Mouse (Mus musculus) CH12.LX (cell line): ENCODE data around the gene Mtfr2. TPM values are rescaled to one million over a fixed set of nuclear protein-coding genes. Genes with fewer than 3 reads are reported as not detected.

ENCODE experiments used
- DNase-seq: peaks from one replicate; pipeline ENCODE4 v3.0.0-alpha.2; 2013; ENCODE audit errors: extremely low read depth
- H3K27ac ChIP-seq: 2 replicates; pipeline ENCODE4 v1.5.1; 2012; ENCODE audit warnings: low read depth, mild to moderate bottlenecking, control low read depth, moderate library complexity; ENCODE audit not compliant: insufficient read depth
- H3K27me3 ChIP-seq: replicated peaks from 2 replicates; pipeline ENCODE3; 2012; ENCODE audit warnings: inconsistent platforms
- H3K36me3 ChIP-seq, 2 experiments: replicated peaks in 1 of 2; 2 replicates each; pipeline versions ENCODE3 to v1.6.1; 2012; ENCODE audit warnings: inconsistent platforms in 1 of 2, low read length in 1 of 2, mild to moderate bottlenecking in 1 of 2, mixed read lengths in 1 of 2, moderate library complexity in 1 of 2; ENCODE audit not compliant: control insufficient read depth in 1 of 2, insufficient read depth in 1 of 2
- H3K4me1 ChIP-seq, 2 experiments: 2 replicates each; pipeline ENCODE4 v1.6.1; 2012; ENCODE audit warnings: inconsistent platforms in 1 of 2, moderate library complexity in 1 of 2; ENCODE audit not compliant: insufficient read depth in 2 of 2, control insufficient read depth in 1 of 2
- H3K4me2 ChIP-seq: 2 replicates; pipeline ENCODE4 v1.6.1; 2012; ENCODE audit warnings: low read depth, mild to moderate bottlenecking, control low read depth; ENCODE audit not compliant: poor library complexity, insufficient read depth, severe bottlenecking
- H3K4me3 ChIP-seq, 3 experiments: fragments of 150-350 bp in 1 of 3; sonication (generic) in 1 of 3; replicated peaks in 1 of 3; 2 replicates each; pipeline versions ENCODE3 to v1.5.1; 2011 to 2012; ENCODE audit warnings: low read depth in 2 of 3, low read length in 2 of 3, mild to moderate bottlenecking in 2 of 3, moderate library complexity in 2 of 3, control low read depth in 1 of 3, improper control_type of control experiment in 1 of 3, inconsistent platforms in 1 of 3, mixed read lengths in 1 of 3; ENCODE audit not compliant: poor library complexity in 1 of 3
- H3K79me2 ChIP-seq: replicated peaks from 2 replicates; pipeline ENCODE4 v1.6.1; 2012; ENCODE audit warnings: mild to moderate bottlenecking, moderate library complexity; ENCODE audit not compliant: control insufficient read depth, poor library complexity, insufficient read depth, severe bottlenecking; ENCODE audit errors: extremely low read depth
- H3K9ac ChIP-seq: 2 replicates; pipeline ENCODE4 v1.6.1; 2012; ENCODE audit warnings: low read depth, mild to moderate bottlenecking, control low read depth, moderate library complexity; ENCODE audit not compliant: insufficient read depth
- H3K9me3 ChIP-seq: replicated peaks from 2 replicates; pipeline ENCODE3; 2012; ENCODE audit warnings: low read length, inconsistent platforms, mixed read lengths
- BHLHE40 ChIP-seq: IDR thresholded peaks from 2 replicates; pipeline ENCODE4 v1.6.1; 2011; ENCODE audit warnings: mild to moderate bottlenecking, low read depth, low read length, improper control_type of control experiment
- CHD2 ChIP-seq: IDR thresholded peaks from 2 replicates; pipeline ENCODE4 v1.6.1; 2011; ENCODE audit warnings: low read length, improper control_type of control experiment
- CTCF ChIP-seq, 2 experiments: IDR thresholded peaks in 1 of 2; conservative IDR thresholded peaks in 1 of 2; 2 replicates each; pipeline ENCODE4 v1.5.1; 2011 to 2012; ENCODE audit warnings: low read depth in 2 of 2, low read length in 2 of 2, improper control_type of control experiment in 1 of 2, inconsistent platforms in 1 of 2, mild to moderate bottlenecking in 1 of 2, moderate library complexity in 1 of 2
- E2F4 ChIP-seq: IDR thresholded peaks from 2 replicates; pipeline ENCODE4 v1.6.1; 2011; ENCODE audit warnings: low read depth, low read length, improper control_type of control experiment; ENCODE audit not compliant: insufficient replicate concordance
- ELF1 ChIP-seq: IDR thresholded peaks from 2 replicates; pipeline ENCODE4 v1.6.1; 2014; ENCODE audit warnings: low read depth, mild to moderate bottlenecking, inconsistent platforms, low read length, improper control_type of control experiment
- GABPA ChIP-seq: IDR thresholded peaks from 2 replicates; pipeline ENCODE4 v1.6.1; 2012; ENCODE audit warnings: low read depth, low read length, improper control_type of control experiment, inconsistent platforms; ENCODE audit not compliant: insufficient replicate concordance
- HCFC1 ChIP-seq: IDR thresholded peaks from 2 replicates; pipeline ENCODE4 v1.6.1; 2012; ENCODE audit warnings: low read depth, mild to moderate bottlenecking, inconsistent platforms, low read length, improper control_type of control experiment
- KAT2A ChIP-seq: IDR thresholded peaks from 2 replicates; pipeline ENCODE4 v1.6.1; 2012; ENCODE audit warnings: low read length, improper control_type of control experiment, inconsistent platforms; ENCODE audit not compliant: insufficient replicate concordance
- MAFK ChIP-seq: IDR thresholded peaks from 2 replicates; pipeline ENCODE4 v1.6.1; 2011; ENCODE audit warnings: low read length, improper control_type of control experiment; ENCODE audit not compliant: insufficient replicate concordance
- MAX ChIP-seq: IDR thresholded peaks from 2 replicates; pipeline ENCODE4 v1.6.1; 2011; ENCODE audit warnings: low read length, improper control_type of control experiment
- MAZ ChIP-seq: IDR thresholded peaks from 2 replicates; pipeline ENCODE4 v1.6.1; 2012; ENCODE audit warnings: low read depth, mild to moderate bottlenecking, inconsistent platforms, low read length, improper control_type of control experiment, moderate library complexity
- MXI1 ChIP-seq: IDR thresholded peaks from 2 replicates; pipeline ENCODE4 v1.6.1; 2011; ENCODE audit warnings: mild to moderate bottlenecking, low read depth, low read length, improper control_type of control experiment
- NELFE ChIP-seq: IDR thresholded peaks from 2 replicates; pipeline ENCODE4 v1.6.1; 2011; ENCODE audit warnings: low read depth, low read length, improper control_type of control experiment
- PAX5 ChIP-seq: IDR thresholded peaks from 2 replicates; pipeline ENCODE4 v1.6.1; 2012; ENCODE audit warnings: low read length, inconsistent platforms, mixed read lengths
- RAD21 ChIP-seq: IDR thresholded peaks from 2 replicates; pipeline ENCODE4 v1.6.1; 2011; ENCODE audit warnings: low read depth, mild to moderate bottlenecking, low read length, improper control_type of control experiment, moderate library complexity
- RCOR1 ChIP-seq: conservative IDR thresholded peaks from 2 replicates; pipeline ENCODE4 v1.6.1; 2012; ENCODE audit warnings: low read depth, mild to moderate bottlenecking, inconsistent platforms, low read length, improper control_type of control experiment
- TBP ChIP-seq: conservative IDR thresholded peaks from 2 replicates; pipeline ENCODE4 v1.6.1; 2011; ENCODE audit warnings: low read depth, low read length, improper control_type of control experiment
- USF2 ChIP-seq: conservative IDR thresholded peaks from 2 replicates; pipeline ENCODE4 v1.6.1; 2011; ENCODE audit warnings: low read depth, low read length, improper control_type of control experiment
- ZC3H11A ChIP-seq: IDR thresholded peaks from 2 replicates; pipeline ENCODE4 v1.6.1; 2012; ENCODE audit warnings: low read depth, mild to moderate bottlenecking, inconsistent platforms, low read length, improper control_type of control experiment
- ZKSCAN1 ChIP-seq: IDR thresholded peaks from 2 replicates; pipeline ENCODE4 v1.6.1; 2012; ENCODE audit warnings: low read depth, inconsistent platforms, low read length, improper control_type of control experiment, borderline replicate concordance
- ZNF384 ChIP-seq: IDR thresholded peaks from 2 replicates; pipeline ENCODE4 v1.6.1; 2012; ENCODE audit warnings: low read depth, low read length, improper control_type of control experiment, inconsistent platforms
- dilution Hi-C: fragments of 300-500 bp; cut with MboI; formaldehyde crosslinking; loops from 2 replicates; pipeline ENCODE4 v1.14.3; 2020; ENCODE audit warnings: low sequenced_read_pairs; ENCODE audit not compliant: extremely low pct_unique_long_range_greater_than_20kb, extremely low pct_ligation_motif_present
- in situ Hi-C: fragments of 300-500 bp; cut with MboI; formaldehyde crosslinking; loops from 3 replicates; pipeline ENCODE4 v1.14.3; 2019; ENCODE audit warnings: low sequenced_read_pairs, low pct_ligation_motif_present, low pct_unique_long_range_greater_than_20kb, mixed read lengths
- polyA plus RNA-seq: library from polyadenylated mRNA; unstranded; fragments of >175 nt; gene quantifications from 2 replicates; pipeline ENCODE4 v1.2.1, GENCODE M21; 2012; ENCODE audit warnings: low read depth; ENCODE audit not compliant: insufficient read length
- total RNA-seq, 2 experiments: library from RNA; depleted of rRNA; stranded (reverse); fragments of 300-350 nt in 1 of 2; fragments of >200 nt in 1 of 2; gene quantifications; 2 replicates each; pipeline ENCODE4 v1.2.3; 2012 to 2014

The Mtfr2 gene
- total and polyA plus RNA-seq, 3 experiments, result 3.8 to 16.9 (median 4.0) TPM

GRCm38 (mm10) chr10:20372046-20372445, 24.5 kb downstream of the Mtfr2 start:
- dilution Hi-C loops (no loop called here), in situ Hi-C loops (loop anchor here (10.0 kb wide), 1 partner anchor 563 kb away; no protein-coding TSS in a partner anchor)
- no peak for DNase-seq
- no peak overlapping the region for H3K9ac ChIP-seq
- no peak overlapping the region for H3K4me3 ChIP-seq
- no peak overlapping the region for H3K4me2 ChIP-seq
- H3K27me3 ChIP-seq, result no peaks in the 10 kb centered on the region
- H3K36me3 ChIP-seq, result no peaks in the 10 kb centered on the region
- H3K9me3 ChIP-seq, result peaks cover 4% of the 10 kb centered on the region
- no peak overlapping the region for H3K27ac ChIP-seq
- no peak for TF ChIP-seq USF2
- no peak for TF ChIP-seq BHLHE40
- no peak for TF ChIP-seq ZKSCAN1
- no peak for TF ChIP-seq HCFC1
- TF ChIP-seq RAD21, result peak; percentile 25
- TF ChIP-seq MAZ, result no peak
- TF ChIP-seq CTCF (conservative IDR thresholded peaks at IDR 0.05 in 1 of 2, IDR thresholded peaks at IDR 0.05 in 1 of 2; ENCODE audit: low read depth in 2 of 2, low read length in 2 of 2), result peak in 1 of 2 experiments; percentile 34; a peak in 2 of 4 replicates
- H3K79me2 ChIP-seq, result no peaks in the 10 kb centered on the region
- no peaks in the 10 kb centered on the region for H3K4me1 ChIP-seq

- DNase-seq, result no peak
- dilution Hi-C loops, result no loop called here
- in situ Hi-C loops, result loop anchor here (10.0 kb wide), 1 partner anchor 557 kb away; no protein-coding TSS in a partner anchor
- Histone ChIP-seq H3K4me3 (no peak overlapping the region), H3K36me3 (no peaks in the 10 kb centered on the region), H3K79me2 (no peaks in the 10 kb centered on the region), H3K9me3 (no peaks in the 10 kb centered on the region), H3K4me2 (no peak overlapping the region), H3K27me3 (no peaks in the 10 kb centered on the region), H3K4me1 (peaks cover 3 to 6% of the 10 kb centered on the region in 2 experiments; a peak in 2 of 4 replicates), H3K9ac (no peak overlapping the region)
- TF ChIP-seq ZNF384 (no peak), CHD2 (no peak), ELF1 (no peak), MAFK (no peak), RCOR1 (no peak), MXI1 (no peak), TBP (no peak), E2F4 (no peak), NELFE (no peak), PAX5 (no peak), GABPA (no peak), KAT2A (no peak), MAX (no peak), HCFC1 (no peak), ZC3H11A (no peak)
- TF ChIP-seq, all 38 proteins: peak for 0
- no peak overlapping the region for H3K27ac ChIP-seq
Measured at GRCm38 (mm10) chr10:20377621-20378020, 30.1 kb downstream of the Mtfr2 start.
